Mouse (Mus musculus): ENCODE measurements around the gene Grhl3.

The Grhl3 gene

GRCm38 (mm10) chr4:135494521-135495396 lies 78.7 kb downstream of the Grhl3 start, which contains the start of the genes Stpg1 and Nipal3:
Gene Stpg1, plus strand, starts transcription at chr4:135494790.
Gene Nipal3, minus strand, starts transcription at chr4:135495038.
- peak; percentile 99 for DNase-seq (ENCODE audit: low read depth, low spot score)

- no peak for DNase-seq (ENCODE audit: low read depth, low spot score)
Measured at GRCm38 (mm10) chr4:135493691-135494520, 79.5 kb downstream of the Grhl3 start.

- DNase-seq (ENCODE audit: low read depth, low spot score) = no peak
Measured at GRCm38 (mm10) chr4:135493271-135493670, 80.2 kb downstream of the Grhl3 start.

Measured in ES-CJ7 (cell line).